Mouse (Mus musculus) liver, adult 2 months (tissue): ENCODE measurements around the gene Eci2.

ENCODE experiments used
- CTCF ChIP-seq: fragments of 200-500 bp; IDR thresholded peaks from 2 replicates; pipeline ENCODE4 v1.5.1; 2011; ENCODE audit warnings: low read depth, low read length, control low read depth
- POLR2A ChIP-seq: fragments of 200-500 bp; IDR thresholded peaks from 2 replicates; pipeline ENCODE4 v1.6.1; 2011; ENCODE audit warnings: low read length, control low read depth; ENCODE audit not compliant: insufficient read depth; ENCODE audit errors: extremely low read depth

GRCm38 (mm10) chr13:35028365-35028764, 1.5 kb upstream of the Eci2 start:
- TF ChIP-seq CTCF, result no peak
- no peak for TF ChIP-seq POLR2A
